Mouse (Mus musculus): ENCODE results near the gene Ces1a.

- TF ChIP-seq ZC3H11A (IDR thresholded peaks at IDR 0.05; ENCODE audit: borderline replicate concordance, low read depth, low read length), result peak; percentile 63; the same call in 1 of the 2 replicates
- no peak for TF ChIP-seq HCFC1 (IDR thresholded peaks at IDR 0.05; ENCODE audit: borderline replicate concordance, insufficient read depth, low read length)
- no peak for TF ChIP-seq MAFK (IDR thresholded peaks at IDR 0.05; ENCODE audit: insufficient read depth, low read depth, low read length)
- no peak for TF ChIP-seq CHD2 (IDR thresholded peaks at IDR 0.05; ENCODE audit: low read depth, low read length)
These were observed 11.2 kb upstream of the Ces1a start for GRCm38 (mm10) chr8:93059185-93059584.
